Mouse (Mus musculus) lung, adult 2 months (tissue): ENCODE data around the gene Rtl8b.
"Not testable (repeated sequence)": the region's sequence is repeated elsewhere in the genome, so short reads cannot be mapped to it uniquely, and the experiment has no call there.

Experiments
- CTCF ChIP-seq: fragments of 200-500 bp; IDR thresholded peaks from 2 replicates; pipeline ENCODE4 v1.5.1; 2011; ENCODE audit warnings: mild to moderate bottlenecking, low read length, control low read depth; ENCODE audit not compliant: insufficient read depth
- POLR2A ChIP-seq: fragments of 200-500 bp; IDR thresholded peaks from 2 replicates; pipeline ENCODE4 v1.6.1; 2011; ENCODE audit warnings: low read depth, mild to moderate bottlenecking, control low read depth, low read length, borderline replicate concordance; ENCODE audit errors: extremely low read depth

GRCm38 (mm10) chrX:53638107-53638506 is 32.1 kb downstream of the Rtl8b start:
- not testable (repeated sequence) for TF ChIP-seq CTCF, POLR2A
